Mouse (Mus musculus): Measurements from ENCODE around the gene Fbf1.

DNA sequence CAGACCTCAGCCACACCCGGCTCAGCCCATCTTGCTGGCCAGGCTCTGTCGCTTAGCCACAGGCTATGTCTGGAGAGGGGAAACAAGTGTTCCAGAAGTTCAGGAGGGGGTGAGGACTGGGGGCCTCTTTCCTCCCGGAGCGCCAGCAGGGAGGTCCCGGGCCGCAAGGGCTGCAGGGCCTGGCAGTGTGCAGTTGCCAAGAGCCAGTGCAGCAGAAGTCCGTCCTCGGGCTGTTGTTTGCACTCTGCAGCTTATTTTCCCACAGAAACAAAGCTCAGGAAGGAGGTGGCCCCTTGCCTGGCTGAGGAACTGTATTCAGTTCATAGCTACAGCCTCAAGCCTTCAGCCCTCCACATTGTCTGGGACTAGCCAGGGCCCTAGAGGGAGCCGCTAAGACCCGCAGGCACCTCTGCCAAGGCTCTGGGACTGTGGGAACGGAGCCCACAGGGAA is 66.0 kb downstream of the Fbf1 start:
- no peak for TF ChIP-seq CTCF (IDR thresholded peaks at IDR 0.05; ENCODE audit: insufficient read depth, low read depth, low read length)
- TF ChIP-seq POLR2A (IDR thresholded peaks at IDR 0.05; ENCODE audit: insufficient read depth, low read depth, low read length) = no peak
